14 mouse cellular contexts compared by ENCODE assay signal in the genomic region with DNA sequence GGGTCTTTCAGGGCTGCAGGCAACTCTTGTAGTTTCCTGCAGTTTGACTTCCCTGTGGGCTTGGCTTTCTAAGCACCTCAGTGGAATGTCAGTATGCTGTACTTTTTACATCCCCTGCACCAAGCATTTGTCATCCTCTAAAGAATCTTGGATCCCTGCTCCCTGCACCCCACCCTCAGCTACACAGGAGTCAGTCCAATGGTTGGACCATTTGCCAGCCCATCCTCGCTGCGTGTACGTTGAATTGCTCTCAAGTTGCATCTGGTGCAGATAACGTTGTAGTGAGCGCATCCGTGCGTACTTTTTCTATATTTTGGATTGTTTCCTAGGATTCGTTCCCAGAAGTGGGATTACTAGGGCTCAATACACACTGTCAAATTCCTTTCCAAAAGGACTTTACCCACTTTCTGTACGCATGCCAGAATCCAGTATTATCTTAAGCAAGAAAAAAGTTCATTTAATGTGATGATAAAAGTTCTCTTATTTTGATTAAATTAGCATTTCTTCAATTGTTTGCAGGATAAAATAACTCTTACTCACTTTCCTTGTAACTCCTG.
"Had no signal": no experiment of that assay in that cellular context is flagged by ENCODE, and none has a peak within 500 bp of the region (broad histone marks: within the 10 kb centered on the region; RNA-seq: fewer than 3 reads in every experiment).

No protein-coding gene starts in this region.

- H3K9me3 ChIP-seq: liver, embryonic 15.5 days; midbrain, embryonic 13.5 days; neural tube, embryonic 12.5 days; stomach, embryonic 15.5 days had no signal

- H3K4me3 ChIP-seq: liver, embryonic 15.5 days; midbrain, embryonic 13.5 days; myocyte; neural tube, embryonic 12.5 days; stomach, embryonic 15.5 days had no signal

- H3K27ac ChIP-seq: liver, embryonic 15.5 days; midbrain, embryonic 13.5 days; neural tube, embryonic 12.5 days; stomach, embryonic 15.5 days had no signal

- H3K27me3 ChIP-seq: liver, embryonic 15.5 days; midbrain, embryonic 13.5 days; neural tube, embryonic 12.5 days; stomach, embryonic 15.5 days had no signal

- H3K4me1 ChIP-seq: liver, embryonic 15.5 days; neural tube, embryonic 12.5 days had no signal

- DNase-seq: kidney, adult 8-10 months; kidney, postnatal 25 days; layer of hippocampus, adult 9-11 months; layer of hippocampus, postnatal 36 days; lung, adult 2 months; lung, postnatal 36 days; thymus, postnatal 36 days had no signal

- ATAC-seq: lung, postnatal 0 days; midbrain, embryonic 13.5 days had no signal

- H3K9ac ChIP-seq: liver, embryonic 15.5 days; midbrain, embryonic 13.5 days; neural tube, embryonic 12.5 days; stomach, embryonic 15.5 days had no signal

- H3K36me3 ChIP-seq: liver, embryonic 15.5 days; midbrain, embryonic 13.5 days; neural tube, embryonic 12.5 days; stomach, embryonic 15.5 days had no signal

- H3K4me2 ChIP-seq: liver, embryonic 11.5 days; liver, embryonic 15.5 days; midbrain, embryonic 13.5 days; neural tube, embryonic 12.5 days; stomach, embryonic 15.5 days had no signal
